Mouse (Mus musculus) liver, postnatal 0 days (tissue): ENCODE measurements at regions not wholly inside any gene's neighbourhood (a gene's known extent, or its start where the extent isn't known, plus 50 kb on each side); places are given as distances from the start of the nearest gene placed in this dataset.

Experiments
- ATAC-seq: fragments of 200-750 bp; cut with Nextera tagmentation; 2 replicates; pipeline ENCODE4 v1.8.0; 2017; ENCODE audit warnings: mild to moderate bottlenecking, moderate library complexity
- DNase-seq: peaks from one replicate; pipeline ENCODE4 v3.0.0-alpha.2; 2016
- H3K27ac ChIP-seq: fragments of 300-500 bp; sonication (generic); 2 replicates; pipeline ENCODE4 v1.5.1; 2014; ENCODE audit warnings: antibody characterized with exemption, moderate library complexity, mild to moderate bottlenecking, low read depth
- H3K27me3 ChIP-seq: fragments of 300-500 bp; sonication (generic); 2 replicates; pipeline ENCODE4 v1.6.1; 2014; ENCODE audit warnings: low read length, control low read depth, mixed read lengths; ENCODE audit not compliant: insufficient read depth
- H3K36me3 ChIP-seq: fragments of 300-500 bp; sonication (generic); replicated peaks from 2 replicates; pipeline ENCODE4 v1.6.1; 2014; ENCODE audit warnings: mild to moderate bottlenecking, control low read depth, low read length, moderate library complexity, mixed read lengths; ENCODE audit not compliant: insufficient read depth
- H3K4me1 ChIP-seq: fragments of 300-500 bp; sonication (generic); 2 replicates; pipeline ENCODE4 v1.6.1; 2014; ENCODE audit warnings: antibody characterized with exemption, mild to moderate bottlenecking, control low read depth; ENCODE audit not compliant: insufficient read depth
- H3K4me2 ChIP-seq: fragments of 300-500 bp; sonication (generic); 2 replicates; pipeline ENCODE4 v1.6.1; 2014; ENCODE audit warnings: low read depth, mild to moderate bottlenecking, low read length, moderate library complexity, mixed read lengths
- H3K4me3 ChIP-seq: fragments of 300-500 bp; sonication (generic); 2 replicates; pipeline ENCODE4 v1.5.1; 2014; ENCODE audit warnings: low read depth, low read length
- H3K9ac ChIP-seq: fragments of 300-500 bp; sonication (generic); replicated peaks from 2 replicates; pipeline ENCODE4 v1.6.1; 2014; ENCODE audit warnings: mild to moderate bottlenecking, moderate library complexity
- H3K9me3 ChIP-seq: fragments of 300-500 bp; sonication (generic); 2 replicates; pipeline ENCODE4 v1.6.1; 2016; ENCODE audit warnings: mild to moderate bottlenecking, control low read depth, low read length, mixed read lengths
- CTCF ChIP-seq: sonication (generic); IDR thresholded peaks from 2 replicates; pipeline ENCODE4 v1.5.1; 2016; ENCODE audit warnings: antibody characterized with exemption, low read depth
- EP300 ChIP-seq: IDR thresholded peaks from 2 replicates; pipeline ENCODE4 v1.6.1; 2016; ENCODE audit warnings: antibody characterized with exemption, low read depth, mild to moderate bottlenecking
- WGBS: fragments of 180-500 bp; shearing (Covaris S2); extraction: QIAGEN DNeasy Blood & Tissue Kit; methylation state at CpG from one replicate; pipeline ENCODE4 v1.1.7; 2014; ENCODE audit not compliant: insufficient replicate concordance; 5-methylcytosine and 5-hydroxymethylcytosine counted together

DNA sequence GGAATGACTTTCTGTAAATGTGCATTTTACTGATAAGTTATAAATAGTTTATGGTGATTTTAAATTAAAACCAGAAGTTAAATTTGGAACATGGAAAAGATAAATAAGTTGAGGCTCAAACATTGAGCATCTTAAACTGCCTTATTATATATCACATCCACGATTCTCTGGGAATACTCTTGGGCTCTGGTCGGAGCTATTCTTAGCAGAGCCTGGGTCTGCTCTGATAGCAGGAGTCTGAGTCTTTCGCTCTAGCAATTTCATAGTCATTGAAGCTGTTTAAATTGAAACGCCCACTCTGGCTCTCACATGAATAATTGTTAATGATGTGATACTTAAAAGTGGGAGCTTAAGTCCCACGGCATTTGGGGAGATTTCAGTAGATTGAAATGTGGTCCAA, 208.0 kb downstream of the Papss1 start:
- H3K4me2 ChIP-seq = no peak overlapping the region
- TF ChIP-seq CTCF = no peak
- TF ChIP-seq EP300 = no peak
- no peaks in the 10 kb centered on the region for H3K36me3 ChIP-seq
- H3K4me1 ChIP-seq = no peaks in the 10 kb centered on the region
- no peak for ATAC-seq
- 65% methylated on average over 5 of the region's 5 CpGs for WGBS
- no peak overlapping the region for H3K27ac ChIP-seq
- no peak for DNase-seq
- no peak overlapping the region for H3K4me3 ChIP-seq
- H3K27me3 ChIP-seq = no peaks in the 10 kb centered on the region
- H3K9me3 ChIP-seq = no peaks in the 10 kb centered on the region
- no peak overlapping the region for H3K9ac ChIP-seq

- H3K9me3 ChIP-seq = no peaks in the 10 kb centered on the region
- 65% methylated on average over 4 of the region's 4 CpGs for WGBS
- no peaks in the 10 kb centered on the region for H3K4me1 ChIP-seq
- no peaks in the 10 kb centered on the region for H3K27me3 ChIP-seq
- no peak overlapping the region for H3K4me2 ChIP-seq
- TF ChIP-seq EP300 (no peak), CTCF (no peak)
- no peak overlapping the region for H3K4me3 ChIP-seq
- DNase-seq = no peak
- ATAC-seq = no peak
- H3K27ac ChIP-seq = no peak overlapping the region
- no peaks in the 10 kb centered on the region for H3K36me3 ChIP-seq
- no peak overlapping the region for H3K9ac ChIP-seq
These were observed 210.9 kb downstream of the Papss1 start for GRCm38 (mm10) chr3:131775431-131775830.

DNA sequence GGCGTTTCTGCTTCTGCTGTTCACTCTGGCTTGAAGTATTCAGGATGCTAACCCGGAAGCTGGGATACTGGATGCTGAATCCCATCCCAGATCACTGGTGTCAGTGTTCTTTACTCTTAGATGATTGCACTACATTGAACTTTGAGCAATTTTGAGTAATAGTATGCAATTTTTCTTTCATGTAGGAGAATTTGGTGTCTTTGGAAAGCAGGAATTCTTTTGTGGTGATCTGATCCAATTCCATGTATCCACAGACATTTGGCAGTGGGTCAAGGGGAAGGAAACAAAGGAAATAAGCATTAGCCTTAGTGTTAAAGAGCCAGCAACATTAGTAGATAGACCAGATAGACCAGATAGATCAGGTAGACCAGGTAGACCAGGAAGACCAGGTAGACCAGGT, 212.1 kb downstream of the Papss1 start:
- H3K27ac ChIP-seq = no peak overlapping the region
- H3K4me2 ChIP-seq = no peak overlapping the region
- H3K27me3 ChIP-seq = no peaks in the 10 kb centered on the region
- DNase-seq = no peak
- 68% methylated on average over 2 of the region's 2 CpGs for WGBS
- no peaks in the 10 kb centered on the region for H3K4me1 ChIP-seq
- no peak overlapping the region for H3K9ac ChIP-seq
- no peak overlapping the region for H3K4me3 ChIP-seq
- no peak for TF ChIP-seq EP300
- TF ChIP-seq CTCF = no peak
- no peak for ATAC-seq
- H3K9me3 ChIP-seq = no peaks in the 10 kb centered on the region
- no peaks in the 10 kb centered on the region for H3K36me3 ChIP-seq

DNA sequence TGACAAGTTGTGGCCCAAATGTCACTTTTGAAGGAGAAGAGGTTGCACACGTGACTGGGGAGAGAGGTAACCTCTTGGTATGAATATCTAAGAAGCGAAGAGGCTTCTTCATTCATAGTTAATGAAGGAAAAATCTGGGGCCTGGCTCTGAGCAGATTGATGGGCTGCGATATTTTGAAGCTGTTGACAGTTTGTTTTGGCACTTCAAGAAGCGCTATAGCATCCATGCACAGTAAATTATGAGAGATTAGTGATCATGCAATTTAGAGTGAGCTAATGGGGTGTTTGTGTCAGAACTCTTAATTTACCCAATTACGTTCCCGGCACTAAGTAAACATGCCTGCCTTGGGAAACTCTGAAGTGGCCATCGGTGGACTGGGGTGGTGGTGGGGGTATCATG, 215.2 kb downstream of the Papss1 start:
- Histone ChIP-seq H3K4me3 (no peak overlapping the region), H3K27ac (no peak overlapping the region), H3K4me2 (no peak overlapping the region), H3K36me3 (no peaks in the 10 kb centered on the region), H3K27me3 (no peaks in the 10 kb centered on the region), H3K9ac (no peak overlapping the region), H3K4me1 (no peaks in the 10 kb centered on the region), H3K9me3 (no peaks in the 10 kb centered on the region)
- DNase-seq (no peak), ATAC-seq (no peak)
- TF ChIP-seq EP300 (no peak), CTCF (no peak)
- WGBS = 69% methylated on average over 7 of the region's 7 CpGs

DNA sequence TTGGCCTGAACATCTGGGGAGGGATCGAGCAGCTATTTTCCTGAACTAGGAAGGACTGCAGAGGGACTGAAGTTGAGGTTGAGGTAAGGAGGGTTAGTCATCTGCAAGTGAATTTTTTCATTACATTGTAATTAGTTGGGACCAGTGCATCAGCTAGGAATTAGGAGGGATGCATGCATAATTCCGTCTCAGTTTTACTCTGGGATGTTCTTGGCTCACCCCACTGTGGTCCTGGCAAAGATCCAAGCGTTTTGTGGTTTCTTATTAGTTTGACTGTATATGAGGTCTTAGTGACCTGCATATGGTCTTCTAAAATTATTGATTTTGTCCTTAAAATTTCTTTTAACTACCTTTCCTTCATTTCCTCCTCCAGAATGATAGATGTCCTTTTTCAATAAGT, 221.0 kb downstream of the Papss1 start:
- Histone ChIP-seq H3K4me2 (no peak overlapping the region), H3K9ac (no peak overlapping the region), H3K27me3 (no peaks in the 10 kb centered on the region), H3K27ac (no peak overlapping the region), H3K4me3 (no peak overlapping the region), H3K4me1 (no peaks in the 10 kb centered on the region), H3K36me3 (no peaks in the 10 kb centered on the region), H3K9me3 (no peaks in the 10 kb centered on the region)
- ATAC-seq (no peak), DNase-seq (no peak)
- 69% methylated on average over 3 of the region's 3 CpGs for WGBS
- no peak for TF ChIP-seq CTCF
- no peak for TF ChIP-seq EP300

GRCm38 (mm10) chr3:131788321-131788720, 223.8 kb downstream of the Papss1 start:
- Histone ChIP-seq H3K27ac (no peak overlapping the region), H3K9me3 (no peaks in the 10 kb centered on the region), H3K4me3 (no peak overlapping the region), H3K36me3 (no peaks in the 10 kb centered on the region), H3K27me3 (no peaks in the 10 kb centered on the region), H3K9ac (no peak overlapping the region), H3K4me1 (no peaks in the 10 kb centered on the region), H3K4me2 (no peak overlapping the region)
- no peak for ATAC-seq
- TF ChIP-seq EP300 = no peak
- TF ChIP-seq CTCF = no peak
- WGBS = 78% methylated on average over 1 of the region's 2 CpGs
- DNase-seq = no peak

- H3K9me3 ChIP-seq = no peaks in the 10 kb centered on the region
- ATAC-seq = no peak
- no peaks in the 10 kb centered on the region for H3K27me3 ChIP-seq
- H3K27ac ChIP-seq = no peak overlapping the region
- no peak for DNase-seq
- no peak overlapping the region for H3K4me3 ChIP-seq
- H3K4me1 ChIP-seq = no peaks in the 10 kb centered on the region
- no peak overlapping the region for H3K9ac ChIP-seq
- no peak for TF ChIP-seq EP300
- TF ChIP-seq CTCF = no peak
- H3K4me2 ChIP-seq = no peak overlapping the region
- H3K36me3 ChIP-seq = no peaks in the 10 kb centered on the region
These were observed 224.6 kb downstream of the Papss1 start for GRCm38 (mm10) chr3:131789177-131789576.
